Mouse (Mus musculus) lung, postnatal 4 days (tissue): ENCODE results near the gene Bcor.

Experiments used
- DNase-seq, 2 experiments: peaks; one replicate each; pipeline ENCODE4 v3.0.0; 2021

Bcor gene

GRCm38 (mm10) chrX:12126408-12127105 is 33.6 kb downstream of the Bcor start:
- DNase-seq = no peak

GRCm38 (mm10) chrX:12124571-12124970 is 35.6 kb downstream of the Bcor start:
- DNase-seq = no peak

- DNase-seq = no peak
Observed at GRCm38 (mm10) chrX:12123687-12124087, 36.5 kb downstream of the Bcor start.

- DNase-seq = peak; percentile 68 to 83
Observed at GRCm38 (mm10) chrX:12122594-12123331, 37.4 kb downstream of the Bcor start.

- no peak for DNase-seq
Observed at GRCm38 (mm10) chrX:12119476-12119875, 40.7 kb downstream of the Bcor start.

GRCm38 (mm10) chrX:12116128-12116527 is 44.0 kb downstream of the Bcor start:
- DNase-seq = peak; percentile 42 to 59

GRCm38 (mm10) chrX:12112166-12112565 is 48.0 kb downstream of the Bcor start:
- no peak for DNase-seq

- no peak for DNase-seq
Observed at GRCm38 (mm10) chrX:12110518-12110917, 49.6 kb downstream of the Bcor start.

- DNase-seq = no peak
Observed at GRCm38 (mm10) chrX:12105358-12105757, 54.8 kb downstream of the Bcor start.

GRCm38 (mm10) chrX:12096783-12097526 is 63.2 kb downstream of the Bcor start:
- DNase-seq = no peak

- DNase-seq = no peak
Observed at GRCm38 (mm10) chrX:12093371-12093770, 66.8 kb downstream of the Bcor start.

GRCm38 (mm10) chrX:12091431-12092061 is 68.6 kb downstream of the Bcor start:
- peak; percentile 54 to 73 for DNase-seq

GRCm38 (mm10) chrX:12090871-12091404 is 69.2 kb downstream of the Bcor start:
- DNase-seq = peak; percentile 81 to 87

- peak; percentile 41 to 54 for DNase-seq
Observed at GRCm38 (mm10) chrX:12090151-12090870, 69.8 kb downstream of the Bcor start.

- peak; percentile 68 to 77 for DNase-seq
Observed at GRCm38 (mm10) chrX:12089353-12090081, 70.6 kb downstream of the Bcor start.

- DNase-seq = no peak
Observed at GRCm38 (mm10) chrX:12089027-12089340, 71.2 kb downstream of the Bcor start.

GRCm38 (mm10) chrX:12088301-12089026 is 71.7 kb downstream of the Bcor start:
- DNase-seq = peak; percentile 82 to 90

GRCm38 (mm10) chrX:12087511-12088300 is 72.4 kb downstream of the Bcor start:
- peak; percentile 71 to 77 for DNase-seq

- DNase-seq = peak; percentile 49 to 59
Observed at GRCm38 (mm10) chrX:12086674-12087510, 73.3 kb downstream of the Bcor start.
